Mouse (Mus musculus): ENCODE data around the gene Susd1. TPM values are rescaled to one million over a fixed set of nuclear protein-coding genes. Genes with fewer than 3 reads are reported as not detected.

Gene Susd1
- polyA plus RNA-seq, 1 experiment from 2014 or later: 9.6 TPM

DNA sequence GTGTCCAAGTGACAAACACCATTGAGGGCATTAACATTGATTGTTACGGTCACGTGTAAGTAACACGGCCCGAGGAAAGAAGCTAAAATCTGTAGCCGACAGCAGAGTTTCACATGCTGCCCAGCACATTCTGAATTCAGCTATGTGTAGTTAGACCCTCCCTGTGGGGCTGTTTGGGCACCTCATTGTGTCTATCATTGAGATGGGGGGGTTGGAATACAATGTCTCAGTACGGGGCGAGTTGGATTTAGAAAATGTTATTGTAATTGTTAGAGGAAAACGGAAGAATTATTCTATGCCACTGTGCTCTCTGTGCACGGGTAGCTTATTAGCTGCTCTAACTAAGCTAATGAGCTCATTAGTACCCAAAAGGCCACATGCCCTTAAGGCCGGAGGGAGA, 37.5 kb downstream of the Susd1 start:
- H3K9ac ChIP-seq: no peak overlapping the region
- WGBS (ENCODE audit: insufficient replicate concordance): 83% methylated on average over 10 of the region's 10 CpGs
- no peaks in the 10 kb centered on the region for H3K4me1 ChIP-seq (replicated peaks)
- H3K4me2 ChIP-seq: no peak overlapping the region
- peaks cover 18% of the 10 kb centered on the region for H3K36me3 ChIP-seq (replicated peaks)
- no peaks in the 10 kb centered on the region for H3K27me3 ChIP-seq
- H3K9me3 ChIP-seq (replicated peaks): no peaks in the 10 kb centered on the region
- no peak overlapping the region for H3K27ac ChIP-seq (replicated peaks)
- ATAC-seq (ENCODE audit: insufficient read depth): no peak
- H3K4me3 ChIP-seq (replicated peaks): no peak overlapping the region

GRCm38 (mm10) chr4:59399343-59399742, 39.1 kb downstream of the Susd1 start:
- Histone ChIP-seq H3K27me3 (no peaks in the 10 kb centered on the region), H3K9me3 (replicated peaks) (no peaks in the 10 kb centered on the region), H3K36me3 (replicated peaks) (peaks cover 18% of the 10 kb centered on the region), H3K4me2 (no peak overlapping the region), H3K4me1 (replicated peaks) (no peaks in the 10 kb centered on the region), H3K27ac (replicated peaks) (no peak overlapping the region), H3K9ac (no peak overlapping the region), H3K4me3 (replicated peaks) (no peak overlapping the region)
- ATAC-seq (ENCODE audit: insufficient read depth): no peak
- WGBS (ENCODE audit: insufficient replicate concordance): 72% methylated on average over 4 of the region's 4 CpGs

- ATAC-seq (ENCODE audit: insufficient read depth): no peak
- H3K4me2 ChIP-seq: no peak overlapping the region
- no peak overlapping the region for H3K9ac ChIP-seq
- peaks cover 10% of the 10 kb centered on the region for H3K36me3 ChIP-seq (replicated peaks)
- WGBS (ENCODE audit: insufficient replicate concordance): 76% methylated on average over 2 of the region's 2 CpGs
- no peak overlapping the region for H3K27ac ChIP-seq (replicated peaks)
- H3K27me3 ChIP-seq: no peaks in the 10 kb centered on the region
- H3K4me3 ChIP-seq (replicated peaks): no peak overlapping the region
- H3K9me3 ChIP-seq (replicated peaks): no peaks in the 10 kb centered on the region
- no peaks in the 10 kb centered on the region for H3K4me1 ChIP-seq (replicated peaks)
These were observed 42.9 kb downstream of the Susd1 start for GRCm38 (mm10) chr4:59395528-59395927.

- 83% methylated on average over 2 of the region's 2 CpGs for WGBS (ENCODE audit: insufficient replicate concordance)
- Histone ChIP-seq H3K4me1 (replicated peaks) (no peaks in the 10 kb centered on the region), H3K9me3 (replicated peaks) (no peaks in the 10 kb centered on the region)
These were observed 44.3 kb downstream of the Susd1 start for GRCm38 (mm10) chr4:59394155-59394554.

DNA sequence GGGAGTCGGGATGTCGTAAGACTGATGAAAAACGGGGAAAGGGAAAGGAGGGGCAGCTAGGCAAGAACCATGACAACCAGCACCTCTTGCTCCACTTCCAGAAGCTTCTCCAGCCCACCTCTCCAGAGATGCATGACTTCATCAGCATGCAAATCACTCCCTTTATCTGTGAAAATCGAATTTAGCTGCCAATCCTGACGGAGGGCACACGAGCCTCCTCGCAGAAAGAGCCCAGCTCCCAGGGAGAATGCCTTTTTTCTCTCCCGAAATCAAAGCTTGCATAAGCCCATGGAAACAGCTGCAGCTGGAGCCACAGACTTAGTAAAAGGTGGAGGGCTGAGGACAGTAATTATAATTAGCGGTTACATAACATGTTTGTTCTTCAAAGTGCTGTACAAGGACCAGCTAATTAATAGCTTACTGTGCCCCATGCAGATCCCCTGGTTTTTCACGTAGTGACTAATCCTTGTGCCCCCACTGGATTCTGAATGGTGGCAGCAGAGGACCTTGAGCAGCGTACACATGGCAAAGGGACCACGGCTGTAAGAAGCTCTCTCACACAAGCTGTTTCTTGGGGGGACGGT, 49.9 kb downstream of the Susd1 start:
- peaks cover 10% of the 10 kb centered on the region; the same call in 1 of the 2 replicates for H3K4me1 ChIP-seq (replicated peaks)
- H3K9me3 ChIP-seq (replicated peaks): no peaks in the 10 kb centered on the region
- H3K27me3 ChIP-seq: no peaks in the 10 kb centered on the region
- H3K36me3 ChIP-seq (replicated peaks): 0 out of 2 replicates have a peak, but pooled peaks cover 15% of the 10 kb centered on the region
- H3K9ac ChIP-seq: no peak overlapping the region
- H3K4me2 ChIP-seq: no peak overlapping the region
- no peak for ATAC-seq (ENCODE audit: insufficient read depth)
- H3K4me3 ChIP-seq (replicated peaks): no peak overlapping the region
- H3K27ac ChIP-seq (replicated peaks): 0 out of 2 replicates have a peak overlapping the region, but pooled peaks have one; percentile 29
- 68% methylated on average over 13 of the region's 13 CpGs for WGBS (ENCODE audit: insufficient replicate concordance)

More at GRCm38 (mm10) chr4:59394155-59394554, 44.3 kb downstream of the Susd1 start:
- H3K4me3 ChIP-seq (replicated peaks): no peak overlapping the region
- H3K27me3 ChIP-seq: no peaks in the 10 kb centered on the region
- H3K9ac ChIP-seq: no peak overlapping the region
- H3K36me3 ChIP-seq (replicated peaks): peaks cover 10% of the 10 kb centered on the region
- H3K27ac ChIP-seq (replicated peaks): no peak overlapping the region
- H3K4me2 ChIP-seq: no peak overlapping the region
- no peak for ATAC-seq (ENCODE audit: insufficient read depth)

DNA sequence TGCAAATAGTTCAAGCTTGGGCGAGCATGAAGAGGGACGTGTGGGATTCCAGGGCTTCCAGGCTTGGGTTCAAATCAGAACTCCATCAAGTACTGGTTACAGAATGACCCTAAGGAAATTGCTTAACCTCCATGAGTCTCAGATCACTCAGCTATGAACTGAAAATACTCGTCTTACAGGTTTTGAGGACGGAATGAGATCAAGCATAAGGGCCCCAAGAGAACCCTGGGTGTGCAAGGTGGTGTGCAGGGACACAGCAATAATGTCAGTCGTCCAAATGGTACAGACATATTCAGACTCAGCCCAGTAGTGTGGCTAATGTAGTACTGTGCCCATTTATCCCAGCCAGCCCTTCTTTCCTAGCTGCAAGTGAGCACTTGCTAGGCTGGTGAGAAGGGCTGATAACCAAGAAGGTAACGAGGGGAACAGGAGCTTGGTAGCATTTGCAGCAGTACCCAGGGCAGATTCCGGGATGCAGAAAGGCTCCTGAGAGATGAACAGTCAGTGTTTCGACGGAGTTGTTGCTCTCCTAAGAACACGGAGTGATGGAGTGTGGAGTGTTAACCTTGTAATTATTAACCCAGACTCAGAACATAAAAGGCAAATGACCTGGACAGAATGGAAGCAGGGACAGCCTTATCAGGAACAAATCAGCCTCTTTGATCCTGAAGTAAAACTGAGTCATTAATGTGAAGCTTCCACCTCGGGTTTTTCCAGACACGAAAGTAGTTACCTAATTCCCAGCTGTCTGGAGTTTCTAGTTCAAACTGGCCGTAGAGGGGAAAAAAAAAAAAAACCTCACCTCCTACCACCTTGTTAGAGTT, 50.8 kb downstream of the Susd1 start:
- Histone ChIP-seq H3K4me3 (replicated peaks) (no peak overlapping the region), H3K9ac (no peak overlapping the region), H3K27me3 (no peaks in the 10 kb centered on the region), H3K36me3 (replicated peaks) (0 out of 2 replicates have a peak, but pooled peaks cover 11% of the 10 kb centered on the region), H3K4me2 (no peak overlapping the region), H3K9me3 (replicated peaks) (no peaks in the 10 kb centered on the region), H3K27ac (replicated peaks) (0 out of 2 replicates have a peak overlapping the region, but pooled peaks have one; percentile 29), H3K4me1 (replicated peaks) (peaks cover 10% of the 10 kb centered on the region; the same call in 1 of the 2 replicates)
- 70% methylated on average over 13 of the region's 13 CpGs for WGBS (ENCODE audit: insufficient replicate concordance)
- peak; percentile 51; the same call in 1 of the 2 replicates for ATAC-seq (ENCODE audit: insufficient read depth)

GRCm38 (mm10) chr4:59385254-59385895, 53.1 kb downstream of the Susd1 start:
- H3K4me1 ChIP-seq (replicated peaks): peaks cover 10% of the 10 kb centered on the region; the same call in 1 of the 2 replicates
- H3K4me3 ChIP-seq (replicated peaks): no peak overlapping the region
- WGBS (ENCODE audit: insufficient replicate concordance): 63% methylated on average over 10 of the region's 10 CpGs
- no peaks in the 10 kb centered on the region for H3K27me3 ChIP-seq
- H3K9ac ChIP-seq: no peak overlapping the region
- peaks cover 19% of the 10 kb centered on the region; the same call in 1 of the 2 replicates for H3K36me3 ChIP-seq (replicated peaks)
- no peak overlapping the region for H3K27ac ChIP-seq (replicated peaks)
- no peak overlapping the region for H3K4me2 ChIP-seq
- H3K9me3 ChIP-seq (replicated peaks): no peaks in the 10 kb centered on the region
- no peak for ATAC-seq (ENCODE audit: insufficient read depth)

DNA sequence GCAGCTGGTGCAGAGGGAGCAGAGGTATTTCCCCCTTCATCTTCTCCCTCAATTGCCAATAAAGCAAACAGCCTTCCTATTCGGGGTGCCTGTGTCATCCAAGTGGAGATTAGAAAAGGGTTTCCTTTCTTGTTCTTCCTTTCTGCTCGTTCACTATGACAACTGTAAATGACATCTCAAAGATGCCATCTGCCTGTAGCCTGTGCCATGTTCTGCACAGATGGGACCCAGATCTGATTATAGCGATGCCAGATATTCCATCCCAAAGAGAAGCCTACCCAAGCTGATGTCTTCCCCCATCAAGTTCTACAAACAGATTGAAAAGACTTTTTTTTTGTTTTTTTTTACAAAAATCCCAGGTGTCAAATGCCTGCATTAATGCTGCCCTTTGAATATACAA, 54.6 kb downstream of the Susd1 start:
- H3K4me1 ChIP-seq (replicated peaks): peaks cover 10% of the 10 kb centered on the region; the same call in 1 of the 2 replicates
- H3K9ac ChIP-seq: no peak overlapping the region
- no peak for ATAC-seq (ENCODE audit: insufficient read depth)
- H3K4me2 ChIP-seq: no peak overlapping the region
- peaks cover 28% of the 10 kb centered on the region; the same call in 1 of the 2 replicates for H3K36me3 ChIP-seq (replicated peaks)
- 66% methylated on average over 3 of the region's 3 CpGs for WGBS (ENCODE audit: insufficient replicate concordance)
- H3K27me3 ChIP-seq: no peaks in the 10 kb centered on the region
- no peak overlapping the region for H3K4me3 ChIP-seq (replicated peaks)
- H3K27ac ChIP-seq (replicated peaks): no peak overlapping the region
- H3K9me3 ChIP-seq (replicated peaks): no peaks in the 10 kb centered on the region

- 79% methylated on average over 12 of the region's 12 CpGs for WGBS (ENCODE audit: insufficient replicate concordance)
These were observed 56.3 kb downstream of the Susd1 start for GRCm38 (mm10) chr4:59382131-59382530.

GRCm38 (mm10) chr4:59381007-59381743, 57.3 kb downstream of the Susd1 start:
- Histone ChIP-seq H3K36me3 (replicated peaks) (peaks cover 21% of the 10 kb centered on the region; the same call in 1 of the 2 replicates), H3K4me3 (replicated peaks) (no peak overlapping the region), H3K27ac (replicated peaks) (no peak overlapping the region), H3K27me3 (no peaks in the 10 kb centered on the region), H3K4me2 (no peak overlapping the region), H3K4me1 (replicated peaks) (no peaks in the 10 kb centered on the region), H3K9ac (no peak overlapping the region), H3K9me3 (replicated peaks) (no peaks in the 10 kb centered on the region)
- WGBS (ENCODE audit: insufficient replicate concordance): 79% methylated on average over 13 of the region's 13 CpGs
- ATAC-seq (ENCODE audit: insufficient read depth): no peak

More at GRCm38 (mm10) chr4:59382131-59382530, 56.3 kb downstream of the Susd1 start:
- Histone ChIP-seq H3K4me2 (no peak overlapping the region), H3K9me3 (replicated peaks) (no peaks in the 10 kb centered on the region), H3K4me3 (replicated peaks) (no peak overlapping the region), H3K36me3 (replicated peaks) (peaks cover 21% of the 10 kb centered on the region; the same call in 1 of the 2 replicates), H3K9ac (no peak overlapping the region), H3K27me3 (no peaks in the 10 kb centered on the region), H3K4me1 (replicated peaks) (0 out of 2 replicates have a peak, but pooled peaks cover 5% of the 10 kb centered on the region), H3K27ac (replicated peaks) (no peak overlapping the region)
- no peak for ATAC-seq (ENCODE audit: insufficient read depth)
